Comparison of ENCODE assay signal across 9 mouse cellular contexts in genomic region chr11:97499865-97500719, GRCm38 (mm10). TPM values are rescaled to one million over a fixed set of nuclear protein-coding genes. Genes with fewer than 3 reads are reported as not detected.
DNase-seq lines count a peak whose midpoint lies in the region; ATAC-seq lines count a peak whose summit lies in the region.
"Had no signal": no experiment of that assay in that cellular context is flagged by ENCODE, and none has a peak within 500 bp of the region (broad histone marks: within the 10 kb centered on the region; RNA-seq: fewer than 3 reads in every experiment).

Gene 4933428G20Rik (minus strand): TSS chr11:97500340.

- no peak; the same call in 1 of the 2 replicates for ATAC-seq in heart, embryonic 15.5 days (replicated peaks; ENCODE audit: insufficient number of reproducible peaks, insufficient read depth, low FRiP score, low read depth)
- peak; percentile 40; the same call in 1 of the 2 replicates for ATAC-seq in hindbrain, embryonic 13.5 days (ENCODE audit: low FRiP score)
- ATAC-seq in midbrain, embryonic 15.5 days (replicated peaks) = peak; percentile 46

- peak within 1 kb of the TSS; percentile 12 for H3K4me3 ChIP-seq in heart, embryonic 15.5 days
- H3K4me3 ChIP-seq in embryonic facial prominence, embryonic 10.5 days = peak within 1 kb of the TSS; percentile 60
- H3K4me3 ChIP-seq in hindbrain, embryonic 13.5 days = peak within 1 kb of the TSS; percentile 40
- peak within 1 kb of the TSS; percentile 28 for H3K4me3 ChIP-seq in midbrain, embryonic 15.5 days

- peaks cover 10% of the 10 kb centered on the region for H3K4me1 ChIP-seq in heart, embryonic 15.5 days (replicated peaks)
- H3K4me1 ChIP-seq in embryonic facial prominence, embryonic 10.5 days = peaks cover 31% of the 10 kb centered on the region
- peaks cover 17% of the 10 kb centered on the region for H3K4me1 ChIP-seq in hindbrain, embryonic 13.5 days (replicated peaks)
- H3K4me1 ChIP-seq in midbrain, embryonic 15.5 days = peaks cover 13% of the 10 kb centered on the region

- H3K36me3 ChIP-seq in heart, embryonic 15.5 days = peaks cover 36% of the 10 kb centered on the region
- H3K36me3 ChIP-seq in embryonic facial prominence, embryonic 10.5 days (replicated peaks) = peaks cover 40% of the 10 kb centered on the region
- H3K36me3 ChIP-seq in hindbrain, embryonic 13.5 days = peaks cover 22% of the 10 kb centered on the region
- no peaks in the 10 kb centered on the region for H3K36me3 ChIP-seq in midbrain, embryonic 15.5 days (replicated peaks)

- H3K4me2 ChIP-seq in heart, embryonic 15.5 days = peak within 1 kb of the TSS; percentile 38
- peak within 1 kb of the TSS; percentile 62 for H3K4me2 ChIP-seq in hindbrain, embryonic 13.5 days
- peak within 1 kb of the TSS; percentile 50 for H3K4me2 ChIP-seq in midbrain, embryonic 15.5 days

- H3K27ac ChIP-seq in heart, embryonic 15.5 days = no peak within 1 kb of the TSS
- peak within 1 kb of the TSS; percentile 65 for H3K27ac ChIP-seq in embryonic facial prominence, embryonic 10.5 days (replicated peaks)
- no peak within 1 kb of the TSS for H3K27ac ChIP-seq in hindbrain, embryonic 13.5 days
- H3K27ac ChIP-seq in midbrain, embryonic 15.5 days = no peak within 1 kb of the TSS
- H3K27ac ChIP-seq: liver, embryonic 14.5 days had no signal

- no peaks in the 10 kb centered on the region for H3K9me3 ChIP-seq in heart, embryonic 15.5 days (replicated peaks)
- H3K9me3 ChIP-seq in embryonic facial prominence, embryonic 10.5 days = no peaks in the 10 kb centered on the region
- no peaks in the 10 kb centered on the region for H3K9me3 ChIP-seq in hindbrain, embryonic 13.5 days
- H3K9me3 ChIP-seq in midbrain, embryonic 15.5 days = no peaks in the 10 kb centered on the region

- WGBS in heart, embryonic 15.5 days = 48% methylated on average over 75 of the region's 88 CpGs
- WGBS in embryonic facial prominence, embryonic 10.5 days = 7% methylated on average over 88 of the region's 88 CpGs
- 16% methylated on average over 55 of the region's 88 CpGs for WGBS in hindbrain, embryonic 13.5 days
- 8% methylated on average over 80 of the region's 88 CpGs for WGBS in midbrain, embryonic 15.5 days

- no peak for DNase-seq in heart, adult 8-10 months (ENCODE audit: low spot score)
- peak; percentile 54 for DNase-seq in embryonic facial prominence, embryonic 10.5 days (ENCODE audit: low spot score)
- DNase-seq in yolk sac, embryonic 10.5 days (ENCODE audit: low spot score) = no peak
- DNase-seq in kidney, adult 11 months = no peak
- DNase-seq in right cerebral cortex, postnatal 10 days (ENCODE audit: low spot score in 2 of 2) = no peak

- H3K27me3 ChIP-seq in heart, embryonic 15.5 days = peaks cover 21% of the 10 kb centered on the region
- peaks cover 77% of the 10 kb centered on the region for H3K27me3 ChIP-seq in embryonic facial prominence, embryonic 10.5 days (replicated peaks; ENCODE audit: low read depth, poor library complexity, severe bottlenecking)
- H3K27me3 ChIP-seq in hindbrain, embryonic 13.5 days = peaks cover 65% of the 10 kb centered on the region
- H3K27me3 ChIP-seq in midbrain, embryonic 15.5 days (replicated peaks) = peaks cover 33% of the 10 kb centered on the region

- no peak within 1 kb of the TSS for H3K9ac ChIP-seq in heart, embryonic 15.5 days
- H3K9ac ChIP-seq in hindbrain, embryonic 13.5 days = peak within 1 kb of the TSS; percentile 68
- peak within 1 kb of the TSS; percentile 16; the same call in 1 of the 2 replicates for H3K9ac ChIP-seq in midbrain, embryonic 15.5 days
- H3K9ac ChIP-seq: liver, embryonic 14.5 days had no signal

RNA-seq across cellular contexts. Expression of gene 4933428G20Rik, which starts in this region (rescaled TPM):
- polyA plus RNA-seq in heart, embryonic 15.5 days (2015; fragmentation: Nextera tagmentation; extraction: Ambion mirVana) = 0.78 and 1.0 TPM in 2 replicates
- not detected for total RNA-seq in heart, adult 8-10 months (2022)
- 0.35 and 0.54 TPM in 2 replicates for polyA plus RNA-seq in embryonic facial prominence, embryonic 10.5 days (2016; fragmentation: Nextera tagmentation; extraction: Ambion mirVana)
- polyA plus RNA-seq in hindbrain, embryonic 13.5 days (2015; fragmentation: Nextera tagmentation; extraction: Ambion mirVana) = 0.96 and 1.2 TPM in 2 replicates
- 1.3 and 1.6 TPM in 2 replicates for polyA plus RNA-seq in midbrain, embryonic 15.5 days (2015; fragmentation: Nextera tagmentation; extraction: Ambion mirVana)

Comparison
In these comparisons a context has a peak if more than half of its experiments do, and no peak if none do; other contexts are left out.
1. Peak in DNase-seq, H3K4me3 ChIP-seq and H3K27ac ChIP-seq in embryonic facial prominence, embryonic 10.5 days; RNA of the gene not detected or under 1 TPM.